Mouse (Mus musculus): ENCODE data around the gene Ifrd2. TPM values are rescaled to one million over a fixed set of nuclear protein-coding genes. Genes with fewer than 3 reads are reported as not detected.

Ifrd2 gene
- polyA plus RNA-seq, 1 experiment from 2014 or later = 14.5 TPM

- Histone ChIP-seq H3K4me2 (ENCODE audit: low read length) (peak overlapping the region; percentile 85; the same call in 1 of the 2 replicates), H3K36me3 (ENCODE audit: control insufficient read depth, insufficient read depth, low read length) (peaks cover 20% of the 10 kb centered on the region), H3K9me3 (ENCODE audit: control insufficient read depth, low read length) (no peaks in the 10 kb centered on the region), H3K9ac (replicated peaks; ENCODE audit: low read length) (peak overlapping the region; percentile 56), H3K4me3 (replicated peaks; ENCODE audit: low read depth, low read length) (no peak overlapping the region), H3K4me1 (ENCODE audit: control insufficient read depth, insufficient read depth, low read length) (peaks cover 53% of the 10 kb centered on the region), H3K27me3 (ENCODE audit: control insufficient read depth, insufficient read depth, low read length) (no peaks in the 10 kb centered on the region), H3K27ac (replicated peaks; ENCODE audit: low read depth, low read length) (peak overlapping the region; percentile 99)
- ATAC-seq (ENCODE audit: low FRiP score, low TSS enrichment) (no peak), DNase-seq (no peak)
- WGBS = 88% methylated on average over 12 of the region's 12 CpGs
Measured at GRCm38 (mm10) chr9:107625351-107626128, 38.1 kb downstream of the Ifrd2 start.

- Histone ChIP-seq H3K27ac (replicated peaks; ENCODE audit: low read depth, low read length) (peak overlapping the region; percentile 99), H3K4me3 (replicated peaks; ENCODE audit: low read depth, low read length) (peak overlapping the region; percentile 20), H3K27me3 (ENCODE audit: control insufficient read depth, insufficient read depth, low read length) (no peaks in the 10 kb centered on the region), H3K4me1 (ENCODE audit: control insufficient read depth, insufficient read depth, low read length) (peaks cover 61% of the 10 kb centered on the region), H3K9ac (replicated peaks; ENCODE audit: low read length) (peak overlapping the region; percentile 56), H3K9me3 (ENCODE audit: control insufficient read depth, low read length) (no peaks in the 10 kb centered on the region), H3K36me3 (ENCODE audit: control insufficient read depth, insufficient read depth, low read length) (peaks cover 19% of the 10 kb centered on the region), H3K4me2 (ENCODE audit: low read length) (peak overlapping the region; percentile 85)
- DNase-seq (peak; percentile 79), ATAC-seq (ENCODE audit: low FRiP score, low TSS enrichment) (peak; percentile 7)
- 23% methylated on average over 15 of the region's 15 CpGs for WGBS
Measured at GRCm38 (mm10) chr9:107626158-107626843, 38.9 kb downstream of the Ifrd2 start.

- H3K36me3 ChIP-seq (ENCODE audit: control insufficient read depth, insufficient read depth, low read length) = peaks cover 19% of the 10 kb centered on the region
- peak overlapping the region; percentile 56 for H3K9ac ChIP-seq (replicated peaks; ENCODE audit: low read length)
- DNase-seq = peak; percentile 95
- no peaks in the 10 kb centered on the region for H3K9me3 ChIP-seq (ENCODE audit: control insufficient read depth, low read length)
- H3K4me3 ChIP-seq (replicated peaks; ENCODE audit: low read depth, low read length) = peak overlapping the region; percentile 20
- H3K4me1 ChIP-seq (ENCODE audit: control insufficient read depth, insufficient read depth, low read length) = peaks cover 66% of the 10 kb centered on the region
- peak overlapping the region; percentile 85 for H3K4me2 ChIP-seq (ENCODE audit: low read length)
- H3K27ac ChIP-seq (replicated peaks; ENCODE audit: low read depth, low read length) = peak overlapping the region; percentile 99
- 0% methylated on average over 2 of the region's 2 CpGs for WGBS
- ATAC-seq (ENCODE audit: low FRiP score, low TSS enrichment) = peak; percentile 77
- H3K27me3 ChIP-seq (ENCODE audit: control insufficient read depth, insufficient read depth, low read length) = no peaks in the 10 kb centered on the region
Measured at GRCm38 (mm10) chr9:107626844-107627277, 39.4 kb downstream of the Ifrd2 start.

- Histone ChIP-seq H3K4me2 (ENCODE audit: low read length) (peak overlapping the region; percentile 85), H3K4me1 (ENCODE audit: control insufficient read depth, insufficient read depth, low read length) (peaks cover 74% of the 10 kb centered on the region), H3K27ac (replicated peaks; ENCODE audit: low read depth, low read length) (peak overlapping the region; percentile 99), H3K9ac (replicated peaks; ENCODE audit: low read length) (peak overlapping the region; percentile 56), H3K4me3 (replicated peaks; ENCODE audit: low read depth, low read length) (no peak overlapping the region), H3K27me3 (ENCODE audit: control insufficient read depth, insufficient read depth, low read length) (no peaks in the 10 kb centered on the region), H3K9me3 (ENCODE audit: control insufficient read depth, low read length) (no peaks in the 10 kb centered on the region), H3K36me3 (ENCODE audit: control insufficient read depth, insufficient read depth, low read length) (peaks cover 14% of the 10 kb centered on the region)
- DNase-seq = no peak
- no peak for ATAC-seq (ENCODE audit: low FRiP score, low TSS enrichment)
- WGBS = 9% methylated on average over 20 of the region's 20 CpGs
Measured at GRCm38 (mm10) chr9:107627387-107628255, 40.2 kb downstream of the Ifrd2 start.

DNA sequence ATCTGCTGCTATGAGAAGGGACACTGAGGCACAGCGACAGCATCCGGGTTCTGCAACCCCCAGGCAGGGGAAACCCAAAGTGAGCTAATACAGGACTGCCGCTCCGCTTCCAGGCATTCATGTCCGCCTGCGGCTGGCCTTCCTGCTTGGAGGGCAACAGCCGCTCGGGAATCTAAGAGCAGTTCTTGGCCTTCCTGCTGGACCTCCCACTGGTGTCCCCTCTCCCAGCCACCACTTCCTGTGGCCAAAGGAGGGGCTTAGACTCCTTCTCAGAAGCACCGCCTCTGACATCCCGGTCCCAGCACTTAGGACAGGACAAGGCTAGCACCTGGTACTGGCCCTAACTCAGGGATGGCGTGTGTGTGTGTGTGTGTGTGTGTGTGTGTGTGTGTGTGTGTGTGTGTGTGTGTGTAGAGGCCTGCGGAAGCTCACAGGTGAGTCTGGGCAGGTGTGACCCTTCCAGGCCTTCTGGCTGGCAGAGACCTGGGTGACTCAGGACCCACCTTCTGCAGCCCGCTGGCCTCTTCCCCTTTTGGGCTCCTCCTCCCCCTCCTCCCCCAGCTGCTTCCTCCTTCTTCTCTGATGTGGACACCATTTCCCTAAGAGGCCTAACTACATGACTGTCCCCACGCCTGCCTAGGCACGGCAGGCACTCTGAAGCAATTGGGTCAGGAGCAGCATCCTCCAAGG is 41.4 kb downstream of the Ifrd2 start:
- Histone ChIP-seq H3K27me3 (ENCODE audit: control insufficient read depth, insufficient read depth, low read length) (no peaks in the 10 kb centered on the region), H3K36me3 (ENCODE audit: control insufficient read depth, insufficient read depth, low read length) (peaks cover 11% of the 10 kb centered on the region), H3K4me1 (ENCODE audit: control insufficient read depth, insufficient read depth, low read length) (peaks cover 82% of the 10 kb centered on the region), H3K9me3 (ENCODE audit: control insufficient read depth, low read length) (no peaks in the 10 kb centered on the region), H3K4me2 (ENCODE audit: low read length) (peak overlapping the region; percentile 85), H3K27ac (replicated peaks; ENCODE audit: low read depth, low read length) (peak overlapping the region; percentile 99), H3K9ac (replicated peaks; ENCODE audit: low read length) (peak overlapping the region; percentile 56; the same call in 1 of the 2 replicates), H3K4me3 (replicated peaks; ENCODE audit: low read depth, low read length) (0 out of 2 replicates have a peak overlapping the region, but pooled peaks have one; percentile 8)
- ATAC-seq (ENCODE audit: low FRiP score, low TSS enrichment) = no peak
- DNase-seq = no peak
- 28% methylated on average over 15 of the region's 15 CpGs for WGBS

DNA sequence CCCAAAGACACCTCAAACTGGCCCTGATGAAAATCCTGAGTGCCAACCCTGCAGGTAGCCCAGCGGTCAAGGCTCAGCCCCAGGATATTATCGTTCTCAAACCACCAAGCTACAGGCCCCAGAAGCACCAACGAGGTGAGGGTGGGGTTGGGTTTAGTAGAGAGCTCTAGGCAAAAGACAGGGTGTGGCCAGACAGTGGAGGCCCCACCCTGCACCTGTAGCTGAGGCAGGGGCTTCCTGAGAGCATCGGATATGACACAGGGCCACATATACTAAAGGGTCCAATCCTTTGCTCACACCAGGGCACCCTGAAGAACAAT is 41.9 kb downstream of the Ifrd2 start:
- 15% methylated on average over 4 of the region's 4 CpGs for WGBS
- Histone ChIP-seq H3K27ac (replicated peaks; ENCODE audit: low read depth, low read length) (peak overlapping the region; percentile 99), H3K9ac (replicated peaks; ENCODE audit: low read length) (peak overlapping the region; percentile 51; the same call in 1 of the 2 replicates), H3K4me1 (ENCODE audit: control insufficient read depth, insufficient read depth, low read length) (peaks cover 83% of the 10 kb centered on the region), H3K36me3 (ENCODE audit: control insufficient read depth, insufficient read depth, low read length) (peaks cover 11% of the 10 kb centered on the region), H3K4me2 (ENCODE audit: low read length) (peak overlapping the region; percentile 85), H3K4me3 (replicated peaks; ENCODE audit: low read depth, low read length) (0 out of 2 replicates have a peak overlapping the region, but pooled peaks have one; percentile 8), H3K27me3 (ENCODE audit: control insufficient read depth, insufficient read depth, low read length) (no peaks in the 10 kb centered on the region), H3K9me3 (ENCODE audit: control insufficient read depth, low read length) (no peaks in the 10 kb centered on the region)
- ATAC-seq (ENCODE audit: low FRiP score, low TSS enrichment) (no peak), DNase-seq (no peak)

- DNase-seq (peak; percentile 70), ATAC-seq (ENCODE audit: low FRiP score, low TSS enrichment) (peak; percentile 24; the same call in 1 of the 2 replicates)
- H3K27me3 ChIP-seq (ENCODE audit: control insufficient read depth, insufficient read depth, low read length) = no peaks in the 10 kb centered on the region
- peak overlapping the region; percentile 51 for H3K9ac ChIP-seq (replicated peaks; ENCODE audit: low read length)
- H3K27ac ChIP-seq (replicated peaks; ENCODE audit: low read depth, low read length) = peak overlapping the region; percentile 99
- H3K4me3 ChIP-seq (replicated peaks; ENCODE audit: low read depth, low read length) = peak overlapping the region; percentile 17
- 3% methylated on average over 14 of the region's 14 CpGs for WGBS
- peaks cover 82% of the 10 kb centered on the region for H3K4me1 ChIP-seq (ENCODE audit: control insufficient read depth, insufficient read depth, low read length)
- peak overlapping the region; percentile 85 for H3K4me2 ChIP-seq (ENCODE audit: low read length)
- peaks cover 9% of the 10 kb centered on the region for H3K36me3 ChIP-seq (ENCODE audit: control insufficient read depth, insufficient read depth, low read length)
- H3K9me3 ChIP-seq (ENCODE audit: control insufficient read depth, low read length) = no peaks in the 10 kb centered on the region
Measured at GRCm38 (mm10) chr9:107629901-107630425, 42.5 kb downstream of the Ifrd2 start.

Data from midbrain, embryonic 14.5 days (tissue).